8 mouse cellular contexts compared by ENCODE assay signal in genomic region chr2:39004372-39004771, GRCm38 (mm10). TPM values are rescaled to one million over a fixed set of nuclear protein-coding genes. Genes with fewer than 3 reads are reported as not detected.
A peak's percentile ranks its signal among the peaks of the same experiment; 100 is the strongest.
DNase-seq lines count a peak whose midpoint lies in the region; ATAC-seq and TF ChIP-seq lines count a peak whose summit lies in the region.

No protein-coding gene starts in this region.

- H3K27ac ChIP-seq in gastrocnemius, adult 2 months = peak overlapping the region; percentile 88
- peak overlapping the region; percentile 72 for H3K27ac ChIP-seq in CH12.LX (ENCODE audit: insufficient read depth, low read depth)
- H3K27ac ChIP-seq in embryonic facial prominence, embryonic 11.5 days (replicated peaks; ENCODE audit: low read depth, low read length) = no peak overlapping the region
- H3K27ac ChIP-seq in intestine, embryonic 15.5 days = peak overlapping the region; percentile 83
- peak overlapping the region; percentile 97 for H3K27ac ChIP-seq in midbrain, embryonic 10.5 days (replicated peaks)

- H3K27me3 ChIP-seq in CH12.LX (replicated peaks) = no peaks in the 10 kb centered on the region
- H3K27me3 ChIP-seq in embryonic facial prominence, embryonic 11.5 days (ENCODE audit: control insufficient read depth, insufficient read depth, low read length) = no peaks in the 10 kb centered on the region
- H3K27me3 ChIP-seq in intestine, embryonic 15.5 days (replicated peaks) = no peaks in the 10 kb centered on the region
- no peaks in the 10 kb centered on the region for H3K27me3 ChIP-seq in midbrain, embryonic 10.5 days (ENCODE audit: low read depth, poor library complexity, severe bottlenecking)

- ATAC-seq in embryonic facial prominence, embryonic 11.5 days (replicated peaks; ENCODE audit: insufficient number of reproducible peaks, low FRiP score, low TSS enrichment, low read depth) = no peak
- ATAC-seq in intestine, embryonic 15.5 days = peak; percentile 3; the same call in 1 of the 2 replicates

- peak overlapping the region; percentile 98 for H3K9ac ChIP-seq in CH12.LX (ENCODE audit: insufficient read depth, low read depth)
- H3K9ac ChIP-seq in embryonic facial prominence, embryonic 11.5 days (replicated peaks; ENCODE audit: low read length) = peak overlapping the region; percentile 87
- peak overlapping the region; percentile 66 for H3K9ac ChIP-seq in intestine, embryonic 15.5 days

- no peak for TF ChIP-seq EP300 in CH12.LX (IDR thresholded peaks at IDR 0.05; ENCODE audit: low read length)

- peaks cover 3 to 34% of the 10 kb centered on the region in 2 experiments for H3K4me1 ChIP-seq in CH12.LX (ENCODE audit: control insufficient read depth in 1 of 2, insufficient read depth in 2 of 2)
- H3K4me1 ChIP-seq in embryonic facial prominence, embryonic 11.5 days (ENCODE audit: control insufficient read depth, insufficient read depth, low read length) = no peaks in the 10 kb centered on the region; the same call in 1 of the 2 replicates
- H3K4me1 ChIP-seq in intestine, embryonic 15.5 days (replicated peaks) = peaks cover 41% of the 10 kb centered on the region
- peaks cover 53% of the 10 kb centered on the region for H3K4me1 ChIP-seq in midbrain, embryonic 10.5 days

- H3K9me3 ChIP-seq in CH12.LX (replicated peaks; ENCODE audit: low read length) = no peaks in the 10 kb centered on the region
- no peaks in the 10 kb centered on the region for H3K9me3 ChIP-seq in embryonic facial prominence, embryonic 11.5 days (replicated peaks; ENCODE audit: control insufficient read depth, low read length)
- no peaks in the 10 kb centered on the region for H3K9me3 ChIP-seq in intestine, embryonic 15.5 days
- no peaks in the 10 kb centered on the region for H3K9me3 ChIP-seq in midbrain, embryonic 10.5 days (replicated peaks)

- WGBS in embryonic facial prominence, embryonic 11.5 days = 1% methylated on average over 11 of the region's 11 CpGs
- 1% methylated on average over 11 of the region's 11 CpGs for WGBS in intestine, embryonic 15.5 days
- WGBS in midbrain, embryonic 10.5 days = under 1% methylated on average over 11 of the region's 11 CpGs

- no peak for TF ChIP-seq POLR2A in CH12.LX (IDR thresholded peaks at IDR 0.05; ENCODE audit: low read depth, low read length)

- TF ChIP-seq CTCF in gastrocnemius, adult 2 months (IDR thresholded peaks at IDR 0.05) = no peak
- TF ChIP-seq CTCF in CH12.LX (conservative IDR thresholded peaks at IDR 0.05 in 1 of 2, IDR thresholded peaks at IDR 0.05 in 1 of 2; ENCODE audit: low read depth in 2 of 2, low read length in 2 of 2) = no peak

- peaks cover 54% of the 10 kb centered on the region for H3K79me2 ChIP-seq in CH12.LX (replicated peaks; ENCODE audit: control insufficient read depth, extremely low read depth, insufficient read depth, poor library complexity, severe bottlenecking)

- DNase-seq in gastrocnemius, adult 2 months = no peak
- DNase-seq in gastrocnemius, adult 8-10 months (ENCODE audit: low spot score in 2 of 2) = no peak
- no peak for DNase-seq in CH12.LX (ENCODE audit: extremely low read depth)
- DNase-seq in embryonic facial prominence, embryonic 11.5 days (ENCODE audit: low spot score) = peak; percentile 23
- peak; percentile 34 for DNase-seq in midbrain, embryonic 10.5 days (ENCODE audit: low spot score)
- peak; percentile 22 for DNase-seq in thymus, postnatal 25 days
- no peak for DNase-seq in urinary bladder, postnatal 4 days (ENCODE audit: low spot score in 2 of 2)

- H3K4me3 ChIP-seq in gastrocnemius, adult 2 months = peak overlapping the region; percentile 94
- H3K4me3 ChIP-seq in CH12.LX (replicated peaks in 1 of 3; ENCODE audit: low read depth in 2 of 3, low read length in 2 of 3, poor library complexity in 1 of 3) = peak overlapping the region; percentile 94 to 99 (median 97)
- peak overlapping the region; percentile 60 for H3K4me3 ChIP-seq in embryonic facial prominence, embryonic 11.5 days (ENCODE audit: low read depth, low read length)
- H3K4me3 ChIP-seq in intestine, embryonic 15.5 days (replicated peaks) = peak overlapping the region; percentile 74
- peak overlapping the region; percentile 94 for H3K4me3 ChIP-seq in midbrain, embryonic 10.5 days

- intact Hi-C loops in gastrocnemius, adult 2 months (cut with DNase I) = loop anchor here (10.0 kb wide), 1 partner anchor 360 kb away; the partner anchor contains the start of gene Psmb7

- H3K4me2 ChIP-seq in CH12.LX (ENCODE audit: insufficient read depth, low read depth, poor library complexity, severe bottlenecking) = peak overlapping the region; percentile 89
- H3K4me2 ChIP-seq in embryonic facial prominence, embryonic 11.5 days (ENCODE audit: low read depth, low read length) = peak overlapping the region; percentile 72
- peak overlapping the region; percentile 73 for H3K4me2 ChIP-seq in intestine, embryonic 15.5 days (replicated peaks)

- H3K36me3 ChIP-seq in CH12.LX (replicated peaks in 1 of 2; ENCODE audit: control insufficient read depth in 1 of 2, insufficient read depth in 1 of 2, low read length in 1 of 2) = peaks cover 43 to 50% of the 10 kb centered on the region in 2 experiments
- peaks cover 12% of the 10 kb centered on the region for H3K36me3 ChIP-seq in embryonic facial prominence, embryonic 11.5 days (replicated peaks; ENCODE audit: control insufficient read depth, insufficient read depth, low read depth, low read length)
- H3K36me3 ChIP-seq in intestine, embryonic 15.5 days = peaks cover 30% of the 10 kb centered on the region
- peaks cover 49% of the 10 kb centered on the region for H3K36me3 ChIP-seq in midbrain, embryonic 10.5 days

- in situ Hi-C loops in CH12.LX (cut with MboI; ENCODE audit: low pct_ligation_motif_present, low pct_unique_long_range_greater_than_20kb, low sequenced_read_pairs) = no loop called here

- TF ChIP-seq RAD21 in CH12.LX (IDR thresholded peaks at IDR 0.05; ENCODE audit: low read depth, low read length) = no peak

- dilution Hi-C loops in CH12.LX (cut with MboI; ENCODE audit: extremely low pct_ligation_motif_present, extremely low pct_unique_long_range_greater_than_20kb, low sequenced_read_pairs) = no loop called here

TF ChIP-seq in CH12.LX, 34 proteins besides CTCF, POLR2A, EP300 and RAD21:
- TF ChIP-seq BHLHE40 (IDR thresholded peaks at IDR 0.05; ENCODE audit: low read depth, low read length) (0 out of 2 replicates have a peak, but pooled peaks have one; percentile 10), MXI1 (IDR thresholded peaks at IDR 0.05; ENCODE audit: low read depth, low read length) (peak; percentile 3; the same call in 1 of the 2 replicates), SIN3A (IDR thresholded peaks at IDR 0.05; ENCODE audit: low read length) (0 out of 2 replicates have a peak, but pooled peaks have one; percentile 2), ELF1 (IDR thresholded peaks at IDR 0.05; ENCODE audit: low read depth, low read length) (no peak), MYC (IDR thresholded peaks at IDR 0.05; ENCODE audit: low read depth, low read length) (peak; percentile 46; the same call in 1 of the 2 replicates), ZC3H11A (IDR thresholded peaks at IDR 0.05; ENCODE audit: low read depth, low read length) (no peak), E2F4 (IDR thresholded peaks at IDR 0.05; ENCODE audit: insufficient replicate concordance, low read depth, low read length) (no peak), MAFK (IDR thresholded peaks at IDR 0.05; ENCODE audit: insufficient replicate concordance, low read length) (no peak)

RNA-seq across cellular contexts. Expression of gene Arpc5l, which starts 0.8 kb away (rescaled TPM):
- 100 to 1,000 TPM; 109 to 118 TPM for total RNA-seq in gastrocnemius, adult 2 months (2021)
- total RNA-seq in gastrocnemius, adult 8-10 months (2022) = 100 to 1,000 TPM; 120 to 151 (median 137) TPM
- 139 and 148 TPM in 2 replicates for total RNA-seq in CH12.LX (2012; rRNA removed)
- total RNA-seq in CH12.LX (2014; rRNA removed) = 300 and 309 TPM in 2 replicates
- 212 and 219 TPM in 2 replicates for polyA plus RNA-seq in CH12.LX (2012; ENCODE audit: insufficient read length, low read depth)
- 140 TPM in 2 replicates for polyA plus RNA-seq in embryonic facial prominence, embryonic 11.5 days (2014; fragmentation: Nextera tagmentation; extraction: Ambion mirVana)
- 107 and 111 TPM in 2 replicates for polyA plus RNA-seq in intestine, embryonic 15.5 days (2015; fragmentation: Nextera tagmentation; extraction: Ambion mirVana)
- 135 and 138 TPM in 2 replicates for polyA plus RNA-seq in midbrain, embryonic 10.5 days (2016; fragmentation: Nextera tagmentation; extraction: Ambion mirVana)

RNA-seq across cellular contexts. Expression of gene Rpl35, which starts 1.1 kb away (rescaled TPM):
- total RNA-seq in gastrocnemius, adult 2 months (2021) = 100 to 1,000 TPM; 264 to 300 TPM
- total RNA-seq in gastrocnemius, adult 8-10 months (2022) = 100 to 1,000 TPM; 298 to 385 (median 322) TPM
- 2,171 and 2,515 TPM in 2 replicates for total RNA-seq in CH12.LX (2012; rRNA removed)
- 976 and 984 TPM in 2 replicates for total RNA-seq in CH12.LX (2014; rRNA removed)
- polyA plus RNA-seq in CH12.LX (2012; ENCODE audit: insufficient read length, low read depth) = 649 and 718 TPM in 2 replicates
- 1,128 and 1,148 TPM in 2 replicates for polyA plus RNA-seq in embryonic facial prominence, embryonic 11.5 days (2014; fragmentation: Nextera tagmentation; extraction: Ambion mirVana)
- 888 and 1,051 TPM in 2 replicates for polyA plus RNA-seq in intestine, embryonic 15.5 days (2015; fragmentation: Nextera tagmentation; extraction: Ambion mirVana)
- 837 and 1,005 TPM in 2 replicates for polyA plus RNA-seq in midbrain, embryonic 10.5 days (2016; fragmentation: Nextera tagmentation; extraction: Ambion mirVana)

RNA-seq across cellular contexts. Expression of gene Wdr38, which starts 7.1 kb away (rescaled TPM):
- under 1 TPM in 1 of 2 experiments, not detected in 1; 0.08 TPM for total RNA-seq in gastrocnemius, adult 2 months (2021)
- total RNA-seq in gastrocnemius, adult 8-10 months (2022) = under 1 TPM in 1 of 4 experiments, not detected in 3; 0.21 TPM
- total RNA-seq in CH12.LX (2012; rRNA removed) (1.0 and 1.1 TPM in 2 replicates), CH12.LX (2014; rRNA removed) (0.19 and 0.28 TPM in 2 replicates)
- 0.40 and 0.63 TPM in 2 replicates for polyA plus RNA-seq in CH12.LX (2012; ENCODE audit: insufficient read length, low read depth)
- 0.85 and 1.7 TPM in 2 replicates for polyA plus RNA-seq in embryonic facial prominence, embryonic 11.5 days (2014; fragmentation: Nextera tagmentation; extraction: Ambion mirVana)
- 1.3 and 1.4 TPM in 2 replicates for polyA plus RNA-seq in intestine, embryonic 15.5 days (2015; fragmentation: Nextera tagmentation; extraction: Ambion mirVana)
- 1.9 and 2.2 TPM in 2 replicates for polyA plus RNA-seq in midbrain, embryonic 10.5 days (2016; fragmentation: Nextera tagmentation; extraction: Ambion mirVana)

Comparison
In these comparisons a context has a peak if more than half of its experiments do, and no peak if none do; other contexts are left out.
1. DNase-seq: peak in embryonic facial prominence, embryonic 11.5 days (single experiment), midbrain, embryonic 10.5 days (single experiment) and thymus, postnatal 25 days (single experiment); none in gastrocnemius, adult 2 months (single experiment), gastrocnemius, adult 8-10 months (0 of 2), CH12.LX (single experiment) and urinary bladder, postnatal 4 days (0 of 2).
2. Peak in every context shown above with its lines, with median percentiles within 50 percentile points of each other: H3K4me3 ChIP-seq, H3K4me2 ChIP-seq and H3K9ac ChIP-seq.